9 mouse cellular contexts compared by ENCODE assay signal in genomic region chr5:130450031-130450541, GRCm38 (mm10).
DNase-seq lines count a peak whose midpoint lies in the region; ATAC-seq lines count a peak whose summit lies in the region.
"Had no signal": no experiment of that assay in that cellular context is flagged by ENCODE, and none has a peak within 500 bp of the region (broad histone marks: within the 10 kb centered on the region; RNA-seq: fewer than 3 reads in every experiment).

No protein-coding gene starts in this region.

- peaks cover 62% of the 10 kb centered on the region for H3K27me3 ChIP-seq in forebrain, embryonic 13.5 days
- H3K27me3 ChIP-seq in neural tube, embryonic 15.5 days (replicated peaks): peaks cover 31% of the 10 kb centered on the region; the same call in 1 of the 2 replicates
- H3K27me3 ChIP-seq in liver, embryonic 11.5 days (replicated peaks; ENCODE audit: control insufficient read depth, insufficient read depth, low read length): peaks cover 33% of the 10 kb centered on the region

- no peak for ATAC-seq in forebrain, embryonic 13.5 days
- ATAC-seq in neural tube, embryonic 15.5 days (ENCODE audit: low FRiP score): no peak
- no peak for ATAC-seq in liver, embryonic 11.5 days (replicated peaks; ENCODE audit: low FRiP score)

- H3K27ac ChIP-seq in forebrain, embryonic 13.5 days: no peak overlapping the region
- no peak overlapping the region for H3K27ac ChIP-seq in neural tube, embryonic 15.5 days (replicated peaks)
- no peak overlapping the region for H3K27ac ChIP-seq in liver, embryonic 11.5 days (ENCODE audit: low read depth, low read length)

- DNase-seq in cerebellum, postnatal 25 days: peak; percentile 48 to 52
- peak; percentile 57 to 70 for DNase-seq in left cerebral cortex, postnatal 14 days (ENCODE audit: low spot score in 2 of 2)
- no peak for DNase-seq in liver, embryonic 11.5 days (ENCODE audit: low spot score)
- DNase-seq in adipocyte (ENCODE audit: low spot score): no peak
- no peak for DNase-seq in lung, postnatal 10 days
- no peak for DNase-seq in adrenal gland, postnatal 36 days
- DNase-seq: lung, postnatal 4 days had no signal

- H3K36me3 ChIP-seq in forebrain, embryonic 13.5 days (ENCODE audit: poor library complexity, severe bottlenecking): no peaks in the 10 kb centered on the region
- H3K36me3 ChIP-seq in neural tube, embryonic 15.5 days: no peaks in the 10 kb centered on the region
- H3K36me3 ChIP-seq in liver, embryonic 11.5 days (ENCODE audit: control insufficient read depth, insufficient read depth, low read length): no peaks in the 10 kb centered on the region

- peak overlapping the region; percentile 65; the same call in 1 of the 2 replicates for H3K9ac ChIP-seq in forebrain, embryonic 13.5 days
- H3K9ac ChIP-seq in neural tube, embryonic 15.5 days (replicated peaks): peak overlapping the region; percentile 70
- no peak overlapping the region for H3K9ac ChIP-seq in liver, embryonic 11.5 days (ENCODE audit: low read depth, low read length)

- peak overlapping the region; percentile 54 for H3K4me3 ChIP-seq in forebrain, embryonic 13.5 days
- H3K4me3 ChIP-seq in neural tube, embryonic 15.5 days (replicated peaks): peak overlapping the region; percentile 65
- no peak overlapping the region for H3K4me3 ChIP-seq in liver, embryonic 11.5 days (ENCODE audit: low read depth, low read length)

- H3K4me2 ChIP-seq in forebrain, embryonic 13.5 days: peak overlapping the region; percentile 98
- H3K4me2 ChIP-seq in neural tube, embryonic 15.5 days: peak overlapping the region; percentile 74
- H3K4me2 ChIP-seq in liver, embryonic 11.5 days: no peak overlapping the region

- H3K4me1 ChIP-seq in forebrain, embryonic 13.5 days: peaks cover 24% of the 10 kb centered on the region
- peaks cover 38% of the 10 kb centered on the region for H3K4me1 ChIP-seq in neural tube, embryonic 15.5 days
- H3K4me1 ChIP-seq in liver, embryonic 11.5 days (replicated peaks; ENCODE audit: control insufficient read depth, insufficient read depth, low read length): no peaks in the 10 kb centered on the region

- WGBS in forebrain, embryonic 13.5 days: 4% methylated on average over 14 of the region's 14 CpGs
- WGBS in neural tube, embryonic 15.5 days: 7% methylated on average over 14 of the region's 14 CpGs
- WGBS in liver, embryonic 11.5 days: 8% methylated on average over 14 of the region's 14 CpGs

- intact Hi-C loops in left cerebral cortex, postnatal 14 days (cut with DNase I): loop anchor here (5.0 to 10.0 kb wide), 2 partner anchors 235 to 362 kb away; no protein-coding TSS in a partner anchor

- no peaks in the 10 kb centered on the region for H3K9me3 ChIP-seq in forebrain, embryonic 13.5 days (replicated peaks)
- no peaks in the 10 kb centered on the region for H3K9me3 ChIP-seq in neural tube, embryonic 15.5 days (replicated peaks)
- H3K9me3 ChIP-seq in liver, embryonic 11.5 days (ENCODE audit: control insufficient read depth, low read length): no peaks in the 10 kb centered on the region

Comparison
In these comparisons a context has a peak if more than half of its experiments do, and no peak if none do; other contexts are left out.
1. DNase-seq: peak in cerebellum, postnatal 25 days (2 of 2) and left cerebral cortex, postnatal 14 days (2 of 2); none in liver, embryonic 11.5 days (single experiment), adipocyte (single experiment), lung, postnatal 10 days (single experiment) and adrenal gland, postnatal 36 days (0 of 2).